Mouse (Mus musculus) thymus, adult 2 months (tissue): ENCODE measurements at regions not wholly inside any gene's neighbourhood (a gene's known extent, or its start where the extent isn't known, plus 50 kb on each side); places are given as distances from the start of the nearest gene placed in this dataset.

Source experiments
- DNase-seq: peaks from one replicate; pipeline ENCODE4 v3.0.0; 2021
- H3K27ac ChIP-seq: fragments of 200-500 bp; 2 replicates; pipeline ENCODE4 v1.5.1; 2012; ENCODE audit warnings: low read length, control low read depth; ENCODE audit not compliant: control insufficient read depth, insufficient read depth
- H3K27me3 ChIP-seq: fragments of 200-500 bp; 2 replicates; pipeline ENCODE4 v1.6.1; 2012; ENCODE audit warnings: mild to moderate bottlenecking, low read length, moderate library complexity, mixed read lengths; ENCODE audit not compliant: control insufficient read depth, insufficient read depth
- H3K36me3 ChIP-seq: fragments of 200-500 bp; 2 replicates; pipeline ENCODE4 v1.6.1; 2012; ENCODE audit warnings: mild to moderate bottlenecking, low read length, moderate library complexity; ENCODE audit not compliant: control insufficient read depth, insufficient read depth
- H3K4me1 ChIP-seq: fragments of 200-500 bp; replicated peaks from 2 replicates; pipeline ENCODE4 v1.6.1; 2012; ENCODE audit warnings: low read length; ENCODE audit not compliant: control insufficient read depth, insufficient read depth
- H3K4me3 ChIP-seq: fragments of 200-500 bp; 2 replicates; pipeline ENCODE4 v1.5.1; 2012; ENCODE audit warnings: mild to moderate bottlenecking, low read length, control low read depth, moderate library complexity; ENCODE audit not compliant: control insufficient read depth, insufficient read depth
- CTCF ChIP-seq: fragments of 200-500 bp; IDR thresholded peaks from 2 replicates; pipeline ENCODE4 v1.5.1; 2012; ENCODE audit warnings: mild to moderate bottlenecking, control low read depth, low read length, moderate library complexity, borderline replicate concordance; ENCODE audit not compliant: control insufficient read depth, poor library complexity, insufficient read depth; ENCODE audit errors: extremely low read depth
- POLR2A ChIP-seq: fragments of 200-500 bp; IDR thresholded peaks from 2 replicates; pipeline ENCODE4 v1.6.1; 2012; ENCODE audit warnings: mild to moderate bottlenecking, low read length, control low read depth, moderate library complexity; ENCODE audit not compliant: control insufficient read depth, poor library complexity, insufficient read depth; ENCODE audit errors: extremely low read depth
- WGBS: fragments of 180-500 bp; shearing (Covaris S2); methylation state at CpG from one replicate; pipeline ENCODE4 v1.1.7; 2018; 5-methylcytosine and 5-hydroxymethylcytosine counted together

- Histone ChIP-seq H3K27me3 (no peaks in the 10 kb centered on the region), H3K27ac (no peak overlapping the region), H3K4me1 (no peaks in the 10 kb centered on the region), H3K4me3 (no peak overlapping the region), H3K36me3 (no peaks in the 10 kb centered on the region)
- DNase-seq = no peak
- no peak for TF ChIP-seq CTCF
- no peak for TF ChIP-seq POLR2A
- WGBS = 98% methylated on average over 10 of the region's 10 CpGs
These were observed 272.5 kb downstream of the Etnk1 start for GRCm38 (mm10) chr6:143439484-143439883.

GRCm38 (mm10) chr6:143440237-143440950, 273.4 kb downstream of the Etnk1 start:
- TF ChIP-seq POLR2A (no peak), CTCF (no peak)
- Histone ChIP-seq H3K36me3 (no peaks in the 10 kb centered on the region), H3K4me3 (no peak overlapping the region), H3K27ac (no peak overlapping the region), H3K4me1 (no peaks in the 10 kb centered on the region), H3K27me3 (no peaks in the 10 kb centered on the region)
- WGBS = 84% methylated on average over 15 of the region's 15 CpGs
- DNase-seq = no peak

GRCm38 (mm10) chr6:143442361-143442760, 275.3 kb downstream of the Etnk1 start:
- no peaks in the 10 kb centered on the region for H3K27me3 ChIP-seq
- 96% methylated on average over 8 of the region's 8 CpGs for WGBS
- no peak for DNase-seq
- H3K36me3 ChIP-seq = no peaks in the 10 kb centered on the region
- no peak overlapping the region for H3K27ac ChIP-seq
- TF ChIP-seq CTCF = no peak
- TF ChIP-seq POLR2A = no peak
- no peaks in the 10 kb centered on the region for H3K4me1 ChIP-seq
- no peak overlapping the region for H3K4me3 ChIP-seq

GRCm38 (mm10) chr6:143443446-143443845, 276.4 kb downstream of the Etnk1 start:
- 96% methylated on average over 6 of the region's 6 CpGs for WGBS
- TF ChIP-seq CTCF = no peak
- no peak for TF ChIP-seq POLR2A
- no peak for DNase-seq

GRCm38 (mm10) chr6:143444782-143445181, 277.8 kb downstream of the Etnk1 start:
- Histone ChIP-seq H3K36me3 (no peaks in the 10 kb centered on the region), H3K4me1 (no peaks in the 10 kb centered on the region), H3K4me3 (no peak overlapping the region), H3K27ac (no peak overlapping the region), H3K27me3 (no peaks in the 10 kb centered on the region)
- WGBS = 92% methylated on average over 3 of the region's 3 CpGs
- TF ChIP-seq POLR2A (no peak), CTCF (no peak)
- no peak for DNase-seq

More at GRCm38 (mm10) chr6:143443446-143443845, 276.4 kb downstream of the Etnk1 start:
- Histone ChIP-seq H3K36me3 (no peaks in the 10 kb centered on the region), H3K4me3 (no peak overlapping the region), H3K4me1 (no peaks in the 10 kb centered on the region), H3K27ac (no peak overlapping the region), H3K27me3 (no peaks in the 10 kb centered on the region)

GRCm38 (mm10) chr6:143445834-143446552, 279.0 kb downstream of the Etnk1 start:
- no peak for DNase-seq
- TF ChIP-seq CTCF (no peak), POLR2A (no peak)
- Histone ChIP-seq H3K27me3 (no peaks in the 10 kb centered on the region), H3K27ac (no peak overlapping the region), H3K36me3 (no peaks in the 10 kb centered on the region), H3K4me3 (no peak overlapping the region), H3K4me1 (no peaks in the 10 kb centered on the region)
- WGBS = 44% methylated on average over 13 of the region's 13 CpGs
